Mouse (Mus musculus) kidney, adult 2 months (tissue): ENCODE measurements around the gene Gm34653. TPM values are rescaled to one million over a fixed set of nuclear protein-coding genes. Genes with fewer than 3 reads are reported as not detected.
A peak's percentile ranks its signal among the peaks of the same experiment; 100 is the strongest.
"Not testable (repeated sequence)": the region's sequence is repeated elsewhere in the genome, so short reads cannot be mapped to it uniquely, and the experiment has no call there.

Experiments
- DNase-seq: peaks from one replicate; pipeline ENCODE4 v3.0.0; 2021
- H3K27ac ChIP-seq: fragments of 200-500 bp; 2 replicates; pipeline ENCODE4 v1.5.1; 2012; ENCODE audit warnings: low read depth, low read length, control low read depth, inconsistent platforms; ENCODE audit not compliant: insufficient read depth
- H3K27me3 ChIP-seq: fragments of 200-500 bp; replicated peaks from 2 replicates; pipeline ENCODE4 v1.6.1; 2012; ENCODE audit warnings: mild to moderate bottlenecking, moderate library complexity, low read length, inconsistent platforms; ENCODE audit not compliant: control insufficient read depth, insufficient read depth
- H3K36me3 ChIP-seq: fragments of 200-500 bp; 2 replicates; pipeline ENCODE4 v1.6.1; 2012; ENCODE audit warnings: mild to moderate bottlenecking, moderate library complexity, low read length, inconsistent platforms; ENCODE audit not compliant: control insufficient read depth, insufficient read depth
- H3K4me1 ChIP-seq: fragments of 200-500 bp; 2 replicates; pipeline ENCODE4 v1.6.1; 2011; ENCODE audit warnings: low read length; ENCODE audit not compliant: control insufficient read depth, insufficient read depth
- H3K4me3 ChIP-seq: fragments of 200-500 bp; 2 replicates; pipeline ENCODE4 v1.5.1; 2011; ENCODE audit warnings: mild to moderate bottlenecking, low read depth, low read length, control low read depth; ENCODE audit not compliant: insufficient read depth
- CTCF ChIP-seq: fragments of 200-500 bp; conservative IDR thresholded peaks from 2 replicates; pipeline ENCODE4 v1.5.1; 2011; ENCODE audit warnings: low read depth, mild to moderate bottlenecking, control low read depth, low read length, moderate library complexity, mixed read lengths; ENCODE audit not compliant: insufficient read depth, insufficient read length
- POLR2A ChIP-seq: fragments of 200-500 bp; IDR thresholded peaks from one replicate; pipeline ENCODE4 v1.6.1; 2011; ENCODE audit warnings: low read depth, low read length, control low read depth
- WGBS: fragments of 180-500 bp; shearing (Covaris S2); methylation state at CpG from one replicate; pipeline ENCODE4 v1.1.7; 2018; 5-methylcytosine and 5-hydroxymethylcytosine counted together
- polyA plus RNA-seq: library from polyadenylated mRNA; depleted of rRNA; stranded (reverse); fragments of >200 nt; gene quantifications from 2 replicates; pipeline ENCODE4 v1.2.3, GENCODE M21; 2012

The Gm34653 gene
- polyA plus RNA-seq, 1 experiment = not detected

DNA sequence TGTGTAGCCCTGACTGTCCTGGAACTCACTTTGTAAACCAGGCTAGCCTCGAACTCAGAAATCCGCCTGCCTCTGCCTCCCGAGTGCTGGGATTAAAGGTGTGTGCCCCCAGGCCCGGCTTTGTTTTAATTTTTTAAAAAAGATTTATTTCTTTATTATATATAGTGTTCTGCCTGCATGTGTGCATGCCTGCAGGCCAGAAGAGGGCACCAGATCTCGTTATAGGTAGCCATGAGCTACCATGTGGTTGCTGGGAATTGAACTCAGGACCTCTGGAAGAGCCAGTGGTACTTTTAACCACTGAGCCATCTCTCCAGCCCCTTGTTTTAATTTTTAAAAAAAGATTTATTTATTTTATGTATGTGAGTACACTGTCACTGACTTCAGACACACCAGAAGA, 7.3 kb downstream of the Gm34653 start:
- H3K4me1 ChIP-seq, H3K36me3 ChIP-seq, H3K27ac ChIP-seq, H3K27me3 ChIP-seq, H3K4me3 ChIP-seq, DNase-seq: not testable (repeated sequence)
- TF ChIP-seq CTCF = peak; percentile 27; the same call in 1 of the 2 replicates
- 80% methylated on average over 5 of the region's 5 CpGs for WGBS

DNA sequence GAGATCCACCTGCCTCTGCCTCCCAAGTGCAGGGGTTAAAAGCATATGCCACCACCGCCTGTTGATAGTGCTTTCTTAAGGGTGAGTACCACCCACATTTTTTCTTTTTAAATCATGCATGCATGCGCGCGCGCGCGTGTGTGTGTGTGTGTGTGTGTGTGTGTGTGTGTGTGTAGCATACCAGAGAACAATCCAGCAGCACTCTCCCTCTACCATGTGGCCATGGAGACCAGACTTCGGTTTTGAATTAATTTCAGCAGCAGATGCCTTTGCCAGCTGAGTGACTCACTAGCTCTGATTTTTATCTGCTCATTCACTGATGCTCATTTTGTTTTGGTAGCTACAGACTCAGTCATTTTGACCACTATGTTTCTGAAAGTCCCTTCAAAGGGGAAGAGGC, 8.9 kb downstream of the Gm34653 start:
- Histone ChIP-seq H3K4me3 (no peak overlapping the region), H3K36me3 (no peaks in the 10 kb centered on the region), H3K27ac (no peak overlapping the region), H3K27me3 (no peaks in the 10 kb centered on the region), H3K4me1 (no peaks in the 10 kb centered on the region)
- DNase-seq = no peak
- TF ChIP-seq CTCF = no peak
- WGBS = 82% methylated on average over 8 of the region's 8 CpGs

DNA sequence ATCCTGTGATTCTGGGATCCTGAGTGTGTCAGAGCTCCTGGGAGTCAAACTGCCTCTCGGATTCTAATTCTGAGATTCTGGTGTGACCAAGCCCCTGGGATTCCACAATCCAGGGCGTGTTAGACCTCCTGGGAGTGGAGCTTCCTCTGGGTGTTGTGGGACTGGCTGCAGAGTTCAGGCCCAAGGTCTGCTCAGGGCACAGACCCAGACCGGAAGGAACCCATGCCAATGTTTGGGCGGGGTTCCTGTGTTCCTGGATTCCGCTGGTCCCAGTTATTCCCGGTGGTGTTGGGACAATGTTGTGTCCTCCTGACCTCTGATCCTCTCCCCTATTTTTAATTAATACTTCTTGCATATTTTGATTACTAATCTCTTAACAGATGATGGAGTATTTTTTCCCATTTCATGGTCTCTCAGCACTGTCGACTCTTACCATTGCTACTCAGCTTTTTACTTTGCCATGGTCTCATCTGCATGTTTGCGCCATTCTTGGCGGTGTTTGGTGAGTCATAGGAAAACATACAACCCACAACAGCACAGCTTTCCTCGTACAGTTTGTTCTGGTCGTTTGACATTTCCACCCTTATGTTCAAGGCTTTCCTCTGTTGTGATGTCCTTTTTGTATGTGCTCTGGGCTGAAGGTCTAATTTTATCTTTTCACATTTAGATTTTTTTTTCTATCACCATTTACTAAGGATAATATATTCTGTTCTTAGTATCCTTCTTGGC, 10.6 kb downstream of the Gm34653 start:
- peak; percentile 88 for DNase-seq
- H3K4me3 ChIP-seq = no peak overlapping the region

DNA sequence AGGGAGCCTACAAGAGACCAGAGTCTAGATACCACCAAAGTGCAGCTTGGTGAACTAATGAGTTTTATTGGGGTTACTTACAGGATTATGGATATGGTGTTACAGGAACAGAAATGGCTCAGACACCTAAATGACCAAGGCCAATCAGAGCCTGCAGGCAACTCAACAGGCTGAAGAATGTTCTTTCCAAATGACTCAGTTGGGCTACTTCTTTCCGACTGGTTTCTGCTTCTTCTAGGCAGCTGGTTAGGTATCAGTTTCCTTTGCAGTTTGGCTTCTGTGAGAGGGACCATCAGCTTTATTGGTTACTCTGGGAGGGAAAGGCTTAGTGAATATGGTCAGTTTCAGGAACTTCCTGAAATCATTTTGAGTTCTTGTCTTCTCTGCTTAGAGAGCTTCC, 14.9 kb downstream of the Gm34653 start:
- no peak for TF ChIP-seq POLR2A
- TF ChIP-seq CTCF = no peak
- no peaks in the 10 kb centered on the region for H3K27me3 ChIP-seq
- DNase-seq = no peak
- H3K36me3 ChIP-seq = no peaks in the 10 kb centered on the region; the same call in 1 of the 2 replicates
- no peaks in the 10 kb centered on the region for H3K4me1 ChIP-seq
- 82% methylated on average over 1 of the region's 1 CpGs for WGBS
- no peak overlapping the region for H3K27ac ChIP-seq
- no peak overlapping the region for H3K4me3 ChIP-seq

More for the DNA sequence above, 10.6 kb downstream of the Gm34653 start:
- no peaks in the 10 kb centered on the region for H3K36me3 ChIP-seq
- TF ChIP-seq POLR2A (no peak), CTCF (no peak)
- WGBS = 63% methylated on average over 11 of the region's 11 CpGs
- no peaks in the 10 kb centered on the region for H3K27me3 ChIP-seq
- H3K27ac ChIP-seq = peak overlapping the region; percentile 70; the same call in 1 of the 2 replicates
- no peaks in the 10 kb centered on the region for H3K4me1 ChIP-seq

DNA sequence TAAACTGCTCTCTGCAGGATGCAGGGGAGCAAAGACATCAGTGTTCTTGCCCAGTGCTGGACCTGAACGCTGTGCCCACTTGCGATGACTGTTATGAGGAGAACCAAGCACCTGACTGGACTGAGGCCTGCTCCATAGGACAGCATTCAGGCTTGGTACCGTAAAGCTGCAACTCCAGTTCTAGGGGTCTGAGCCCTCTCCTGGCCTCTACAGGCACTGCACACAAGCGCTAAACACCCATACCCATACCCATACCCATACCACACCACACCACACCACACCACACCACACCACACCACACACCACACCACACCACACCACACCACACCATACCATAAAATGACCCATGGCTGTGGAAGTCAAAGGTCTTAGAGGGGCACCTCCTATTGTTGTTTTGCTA, 22.5 kb downstream of the Gm34653 start:
- no peak for TF ChIP-seq POLR2A
- TF ChIP-seq CTCF = peak; percentile 47
- peaks cover 7% of the 10 kb centered on the region for H3K36me3 ChIP-seq

DNA sequence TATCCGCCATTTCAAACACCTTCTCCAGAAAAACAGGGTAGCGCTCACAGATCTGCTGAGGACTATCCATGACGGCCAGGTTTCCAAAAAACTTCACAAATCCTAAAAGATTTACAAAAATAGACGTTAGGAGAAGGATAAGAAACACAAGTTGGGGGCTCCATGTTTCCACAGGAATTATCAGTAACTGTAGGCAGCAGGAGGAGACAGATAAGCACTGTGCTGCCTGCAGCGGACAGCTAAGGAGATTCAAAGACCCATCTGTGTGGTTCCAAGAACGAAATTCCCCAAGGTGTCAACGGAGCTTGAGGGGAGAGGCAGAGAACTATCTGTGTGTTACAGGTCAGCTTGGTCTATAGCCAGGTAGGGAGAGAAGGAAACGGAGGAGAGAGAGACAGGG, 24.9 kb downstream of the Gm34653 start:
- Histone ChIP-seq H3K4me3 (no peak overlapping the region), H3K36me3 (peaks cover 7% of the 10 kb centered on the region), H3K27me3 (no peaks in the 10 kb centered on the region), H3K27ac (no peak overlapping the region), H3K4me1 (0 out of 2 replicates have a peak, but pooled peaks cover 2% of the 10 kb centered on the region)
- WGBS = 88% methylated on average over 8 of the region's 8 CpGs
- TF ChIP-seq POLR2A (no peak), CTCF (no peak)
- no peak for DNase-seq

More for the DNA sequence above, 22.5 kb downstream of the Gm34653 start:
- Histone ChIP-seq H3K4me1 (0 out of 2 replicates have a peak, but pooled peaks cover 2% of the 10 kb centered on the region), H3K27me3 (no peaks in the 10 kb centered on the region), H3K4me3 (no peak overlapping the region), H3K27ac (no peak overlapping the region)
- no peak for DNase-seq
- 88% methylated on average over 4 of the region's 4 CpGs for whole genome bisulfite sequencing

DNA sequence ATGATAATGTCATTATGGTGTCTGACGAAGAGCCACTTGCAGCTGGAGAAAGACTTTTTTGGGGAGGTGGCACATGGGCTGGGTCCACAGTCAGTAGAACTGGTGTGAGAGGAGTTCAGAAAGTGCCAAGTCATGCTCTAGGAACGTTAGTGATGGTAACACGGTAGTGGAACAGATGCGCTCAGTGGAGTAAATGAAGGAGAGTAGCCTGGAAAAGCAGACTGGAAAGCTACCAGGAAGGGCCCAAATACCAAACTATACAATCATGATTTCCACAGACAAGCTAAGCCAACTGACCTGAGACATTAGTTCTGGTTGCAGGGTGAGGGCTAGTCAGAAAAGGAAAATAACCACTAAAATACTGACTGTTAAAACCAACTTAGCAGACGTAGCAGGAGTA, 36.9 kb downstream of the Gm34653 start:
- Histone ChIP-seq H3K27ac (no peak overlapping the region), H3K4me3 (peak overlapping the region; percentile 11; the same call in 1 of the 2 replicates)

More for the DNA sequence above, 36.9 kb downstream of the Gm34653 start:
- Histone ChIP-seq H3K27me3 (no peaks in the 10 kb centered on the region), H3K4me1 (peaks cover 11% of the 10 kb centered on the region), H3K36me3 (peaks cover 5% of the 10 kb centered on the region)
- DNase-seq = peak; percentile 11
- no peak for TF ChIP-seq POLR2A
- TF ChIP-seq CTCF = no peak
- WGBS = 31% methylated on average over 5 of the region's 5 CpGs
